Mouse (Mus musculus): ENCODE results near the gene Ciao2b.

Ciao2b gene

GRCm38 (mm10) chr8:104611613-104612012 is 30.2 kb downstream of the Ciao2b start:
- no peak for DNase-seq

DNA sequence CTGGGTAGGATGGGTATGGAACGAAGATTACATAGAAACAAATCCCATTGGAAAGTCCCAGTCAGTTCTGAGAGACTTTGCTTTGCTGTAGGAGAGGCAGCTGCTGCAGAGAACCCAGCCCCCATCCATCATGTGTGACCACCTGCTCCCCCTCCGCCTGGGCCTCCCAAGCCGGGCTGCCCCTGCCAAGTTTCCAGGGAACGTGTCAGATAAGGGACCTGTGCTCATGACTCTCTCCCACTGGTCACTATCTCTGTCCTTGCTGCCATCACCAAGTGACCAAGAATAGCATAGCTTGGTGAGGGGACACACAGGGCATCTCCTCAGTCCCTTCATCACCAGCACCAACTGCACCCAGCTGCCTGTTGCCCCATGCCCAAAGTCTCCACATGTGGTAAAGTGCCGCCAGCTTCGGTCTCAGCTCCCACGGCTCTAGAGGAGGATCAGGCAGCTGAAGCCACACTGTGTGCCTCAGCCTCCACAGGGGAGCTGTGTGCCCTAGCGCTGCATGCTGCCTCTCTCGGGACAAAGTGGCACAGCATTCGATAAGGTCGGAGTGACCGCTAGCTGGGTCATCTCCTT is 31.5 kb downstream of the Ciao2b start:
- DNase-seq: no peak

GRCm38 (mm10) chr8:104609222-104609621 is 32.5 kb downstream of the Ciao2b start:
- DNase-seq: no peak

- no peak for DNase-seq
Observed at GRCm38 (mm10) chr8:104607944-104608343, 33.8 kb downstream of the Ciao2b start.

GRCm38 (mm10) chr8:104606329-104606728 is 35.4 kb downstream of the Ciao2b start:
- DNase-seq: no peak

GRCm38 (mm10) chr8:104603245-104603593 is 38.5 kb downstream of the Ciao2b start:
- no peak for DNase-seq

DNA sequence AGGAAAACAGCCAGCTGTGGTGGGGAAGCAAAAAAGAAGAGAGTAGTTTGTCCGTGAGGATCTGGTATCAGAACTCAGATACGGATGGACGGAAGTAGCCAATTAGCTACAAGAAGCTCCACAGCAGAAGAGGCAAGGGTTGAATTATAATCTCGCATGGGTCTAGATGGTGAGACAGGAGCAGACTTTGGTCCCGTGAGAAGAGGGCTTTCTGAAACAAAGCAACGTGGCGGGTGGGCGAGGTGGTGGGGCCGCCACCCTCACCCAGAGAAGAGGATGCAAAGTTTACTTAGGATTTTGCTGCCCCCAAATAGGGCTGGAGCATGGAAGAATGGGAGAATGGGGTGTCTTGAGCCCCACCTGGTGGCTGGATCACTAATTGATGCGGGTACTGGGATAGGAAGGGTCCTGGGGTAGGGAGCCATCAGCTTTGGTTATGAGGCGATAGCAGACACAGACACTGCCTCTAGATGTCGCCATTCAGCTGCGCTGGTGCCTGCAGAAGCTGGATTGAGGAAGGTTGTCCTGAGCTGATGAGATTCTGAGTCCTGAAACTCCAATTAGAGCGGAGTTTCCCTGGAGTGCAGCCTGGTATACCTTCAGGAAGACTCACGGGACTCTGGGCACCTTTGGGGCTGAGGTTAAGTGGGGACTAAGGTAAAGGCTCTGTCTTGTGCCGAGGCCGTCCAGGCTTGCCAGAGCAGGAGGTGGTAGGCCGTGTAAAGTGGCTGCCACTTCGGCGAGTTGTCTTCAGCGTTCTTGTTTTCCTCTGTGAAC is 39.1 kb downstream of the Ciao2b start:
- DNase-seq: peak; percentile 92

GRCm38 (mm10) chr8:104601941-104602371 is 39.8 kb downstream of the Ciao2b start:
- DNase-seq: peak; percentile 20

DNA sequence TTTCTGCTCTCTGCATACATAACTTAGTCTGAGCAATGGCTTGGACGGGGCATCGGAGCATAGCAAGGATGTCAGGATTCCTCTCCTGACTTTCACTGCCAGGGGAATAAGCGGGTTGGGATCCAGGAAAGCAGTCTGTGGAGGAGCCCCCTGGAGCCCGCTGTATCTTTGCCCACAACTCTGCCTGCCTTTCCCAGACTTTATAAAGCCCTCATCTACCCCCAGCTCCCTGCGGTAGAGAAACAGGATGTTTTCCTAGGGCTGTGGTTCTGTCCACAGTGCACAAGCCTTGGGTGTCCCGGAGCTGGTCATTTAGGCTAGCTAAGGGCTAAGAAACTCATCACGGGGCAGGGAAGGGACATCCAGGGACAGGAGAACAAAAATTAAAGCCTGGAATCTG is 40.4 kb downstream of the Ciao2b start:
- DNase-seq: no peak

GRCm38 (mm10) chr8:104598496-104598895 is 43.3 kb downstream of the Ciao2b start:
- DNase-seq: no peak

- peak; percentile 27 for DNase-seq
Observed at GRCm38 (mm10) chr8:104597656-104598055, 44.1 kb downstream of the Ciao2b start.

DNA sequence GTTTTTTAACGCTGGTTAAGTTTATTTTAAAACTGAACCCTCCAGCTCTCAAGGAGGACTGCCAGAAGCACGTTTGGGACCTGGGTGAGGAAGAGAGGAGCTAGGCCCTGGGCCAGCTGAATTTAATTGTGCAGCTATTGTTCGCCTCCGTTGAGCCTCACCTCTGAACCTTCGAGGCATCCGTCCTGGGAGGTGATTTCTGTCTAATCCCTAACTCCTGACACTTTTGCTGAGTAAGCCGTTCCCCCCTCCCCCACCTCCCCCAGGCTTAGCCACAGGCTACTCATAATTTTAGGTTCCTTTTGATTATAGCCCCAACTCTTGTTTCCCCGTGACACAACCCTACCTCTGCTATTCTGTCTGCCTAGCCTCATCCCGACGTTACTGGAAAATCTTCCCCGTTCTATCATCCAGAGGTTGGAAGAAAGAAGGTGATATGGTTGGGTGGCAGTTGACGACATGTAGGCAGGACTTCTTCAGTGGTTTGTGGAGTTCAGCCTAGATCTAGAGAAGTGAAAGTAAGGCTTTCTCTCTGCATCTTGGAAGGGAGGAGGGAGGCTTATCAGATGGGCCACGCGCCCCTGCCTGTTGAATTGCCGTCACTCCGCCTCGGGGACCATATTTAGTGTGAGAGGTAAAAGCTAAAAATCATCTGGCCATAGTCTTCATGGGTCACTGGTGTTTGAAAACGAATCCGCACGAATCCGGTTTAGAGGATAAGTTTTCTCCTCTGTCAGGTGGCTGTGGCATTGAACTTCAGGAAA is 45.8 kb downstream of the Ciao2b start:
- no peak for DNase-seq

DNA sequence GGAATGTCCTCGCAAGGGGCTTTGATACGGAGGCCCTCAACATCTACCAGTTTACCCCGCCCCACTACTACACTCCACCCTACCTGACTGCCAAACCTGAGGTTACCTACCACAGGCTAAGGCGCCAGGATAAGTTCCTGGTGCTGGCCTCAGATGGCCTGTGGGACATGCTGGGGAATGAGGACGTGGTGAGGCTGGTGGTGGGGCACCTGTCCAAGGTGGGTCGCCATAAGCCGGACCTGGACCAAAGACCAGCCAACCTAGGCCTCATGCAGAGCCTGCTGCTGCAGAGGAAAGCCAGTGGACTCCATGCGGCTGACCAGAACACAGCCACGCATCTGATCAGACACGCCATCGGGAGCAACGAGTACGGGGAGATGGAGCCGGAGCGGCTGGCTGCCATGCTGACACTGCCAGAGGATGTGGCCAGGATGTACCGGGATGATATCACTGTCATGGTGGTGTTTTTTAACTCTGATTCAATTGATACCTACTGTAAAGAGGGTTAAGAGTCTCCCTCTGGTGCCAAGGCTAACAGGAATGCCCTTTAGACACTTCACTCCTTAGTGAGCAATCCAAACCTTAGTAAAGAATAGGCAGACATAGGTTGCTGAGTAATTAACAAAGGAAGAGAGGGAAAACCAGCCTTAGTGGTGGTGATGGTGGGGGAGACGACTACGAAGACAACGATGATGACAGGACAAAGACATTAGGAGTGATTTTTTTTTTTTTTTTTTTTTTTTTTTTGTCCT is 47.0 kb downstream of the Ciao2b start:
- no peak for DNase-seq

GRCm38 (mm10) chr8:104593536-104594325 is 48.0 kb downstream of the Ciao2b start:
- DNase-seq: peak; percentile 13

DNA sequence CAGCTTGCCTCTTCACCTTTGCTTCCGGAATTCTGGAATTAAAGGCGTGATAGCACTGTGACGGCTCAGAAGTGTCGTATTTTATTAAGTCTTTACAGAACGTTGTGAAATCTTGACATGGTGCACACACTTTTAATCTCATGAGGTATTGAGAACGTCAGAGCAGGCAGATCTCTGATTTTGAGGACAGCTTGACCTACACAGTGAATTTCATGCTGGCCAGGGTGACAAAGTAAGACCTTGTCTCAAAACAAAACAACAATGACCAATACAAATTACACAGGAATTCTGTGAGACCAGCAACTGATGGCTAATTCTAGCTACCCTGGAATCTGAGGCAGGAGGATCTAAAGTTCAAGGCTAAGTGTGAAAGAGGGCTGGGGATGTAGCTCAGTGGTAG is 49.2 kb downstream of the Ciao2b start:
- DNase-seq: no peak

- no peak for DNase-seq
Observed at GRCm38 (mm10) chr8:104591856-104592255, 49.9 kb downstream of the Ciao2b start.

DNA sequence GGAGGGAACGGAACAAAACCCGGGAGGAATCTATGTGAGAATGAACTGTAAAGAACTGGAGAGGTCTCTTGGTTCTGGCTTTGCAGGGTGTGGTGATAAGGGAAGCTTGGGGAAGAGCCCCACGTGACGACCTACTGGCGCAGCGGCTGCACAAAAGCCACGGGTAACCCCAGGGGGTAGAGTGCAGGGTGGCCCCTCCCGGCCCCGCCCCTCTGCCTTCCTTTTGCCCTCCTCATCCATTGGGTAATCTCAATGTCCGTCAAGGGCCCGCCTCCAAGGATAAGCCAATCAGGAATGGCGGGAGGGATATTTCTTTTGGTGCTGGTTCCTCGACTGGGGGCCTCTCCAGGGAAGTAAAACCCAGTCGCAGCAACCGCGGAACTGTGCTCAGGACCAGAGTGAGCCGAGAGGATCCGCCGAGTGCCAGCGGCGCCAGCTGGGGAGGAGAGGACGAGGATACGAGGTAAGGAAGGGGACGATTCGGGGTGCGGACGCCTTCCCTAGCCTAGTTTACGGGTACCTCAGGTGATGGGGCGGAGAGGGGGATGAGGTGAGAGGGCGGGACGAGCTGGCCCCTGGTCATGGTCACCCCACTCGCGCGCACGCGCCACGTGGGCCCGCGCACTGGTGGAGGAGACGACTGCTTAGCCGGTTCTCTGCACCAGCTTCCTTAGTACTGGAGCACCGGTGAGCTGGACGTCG is 50.5 kb downstream of the Ciao2b start, which contains the start of gene Pdp2:
Gene Pdp2 (plus strand): TSS at position 319 of the 702 bp plus-strand sequence.
- DNase-seq: peak; percentile 97

- DNase-seq: no peak
Observed at GRCm38 (mm10) chr8:104590284-104590683, 51.5 kb downstream of the Ciao2b start.

Data from lung, postnatal 36 days (tissue).